Mouse (Mus musculus): ENCODE data around the gene Zfp568. TPM values are rescaled to one million over a fixed set of nuclear protein-coding genes. Genes with fewer than 3 reads are reported as not detected.

Zfp568 gene
- polyA plus RNA-seq (2014; fragmentation: Illumina TruSeq; extraction: RNeasy Lipid Tissue Mini Kit (QIAGEN cat#74804); ENCODE audit: low read depth, low replicate concordance) = 4.4 TPM

GRCm38 (mm10) chr7:29983690-29984380, at the start of gene Zfp568:
TSS of gene Zfp568 (plus strand) at chr7:29983955.

GRCm38 (mm10) chr7:29953513-29954401, 30.0 kb upstream of the Zfp568 start, which contains the start of gene Zfp74:
TSS of gene Zfp74 (minus strand) at chr7:29954089.

GRCm38 (mm10) chr7:30050882-30051548, 67.3 kb downstream of the Zfp568 start, which contains the start of gene Zfp14:
TSS of gene Zfp14 (minus strand) at chr7:30051380.

GRCm38 (mm10) chr7:30072146-30073028, 88.6 kb downstream of the Zfp568 start, which contains the start of gene Zfp82:
TSS of gene Zfp82 (minus strand) at chr7:30072900.

Other genes with a start within 250 kb of the Zfp568 start
- 6.0 TPM for gene Zfp84, start 215.4 kb upstream of the Zfp568 start, polyA plus RNA-seq (2014; fragmentation: Illumina TruSeq; extraction: RNeasy Lipid Tissue Mini Kit (QIAGEN cat#74804); ENCODE audit: low read depth, low replicate concordance)
- 1.7 TPM for gene Zfp30, start 200.0 kb upstream of the Zfp568 start, polyA plus RNA-seq (2014; fragmentation: Illumina TruSeq; extraction: RNeasy Lipid Tissue Mini Kit (QIAGEN cat#74804); ENCODE audit: low read depth, low replicate concordance)
- 8.4 TPM for gene Zfp790, start 167.8 kb upstream of the Zfp568 start, polyA plus RNA-seq (2014; fragmentation: Illumina TruSeq; extraction: RNeasy Lipid Tissue Mini Kit (QIAGEN cat#74804); ENCODE audit: low read depth, low replicate concordance)
- 0.72 TPM for gene Zfp940, start 130.3 kb upstream of the Zfp568 start, polyA plus RNA-seq (2014; fragmentation: Illumina TruSeq; extraction: RNeasy Lipid Tissue Mini Kit (QIAGEN cat#74804); ENCODE audit: low read depth, low replicate concordance)
- 6.2 TPM for gene Zfp420, start 124.0 kb upstream of the Zfp568 start, polyA plus RNA-seq (2014; fragmentation: Illumina TruSeq; extraction: RNeasy Lipid Tissue Mini Kit (QIAGEN cat#74804); ENCODE audit: low read depth, low replicate concordance)
- gene Zfp27, start 77.4 kb upstream of the Zfp568 start, polyA plus RNA-seq (2014; fragmentation: Illumina TruSeq; extraction: RNeasy Lipid Tissue Mini Kit (QIAGEN cat#74804); ENCODE audit: low read depth, low replicate concordance) = 5.0 TPM
- gene Zfp383, start 75.7 kb upstream of the Zfp568 start, polyA plus RNA-seq (2014; fragmentation: Illumina TruSeq; extraction: RNeasy Lipid Tissue Mini Kit (QIAGEN cat#74804); ENCODE audit: low read depth, low replicate concordance) = 5.9 TPM
- gene Zfp74, start 29.9 kb upstream of the Zfp568 start, polyA plus RNA-seq (2014; fragmentation: Illumina TruSeq; extraction: RNeasy Lipid Tissue Mini Kit (QIAGEN cat#74804); ENCODE audit: low read depth, low replicate concordance) = 7.3 TPM
- gene Zfp14, start 67.4 kb downstream of the Zfp568 start, polyA plus RNA-seq (2014; fragmentation: Illumina TruSeq; extraction: RNeasy Lipid Tissue Mini Kit (QIAGEN cat#74804); ENCODE audit: low read depth, low replicate concordance) = 4.8 TPM
- 0.60 TPM for gene Zfp82, start 88.9 kb downstream of the Zfp568 start, polyA plus RNA-seq (2014; fragmentation: Illumina TruSeq; extraction: RNeasy Lipid Tissue Mini Kit (QIAGEN cat#74804); ENCODE audit: low read depth, low replicate concordance)
- 2.0 TPM for gene Gm26920, start 106.5 kb downstream of the Zfp568 start, polyA plus RNA-seq (2014; fragmentation: Illumina TruSeq; extraction: RNeasy Lipid Tissue Mini Kit (QIAGEN cat#74804); ENCODE audit: low read depth, low replicate concordance)
- 4.6 TPM for gene Zfp566, start 106.6 kb downstream of the Zfp568 start, polyA plus RNA-seq (2014; fragmentation: Illumina TruSeq; extraction: RNeasy Lipid Tissue Mini Kit (QIAGEN cat#74804); ENCODE audit: low read depth, low replicate concordance)
- 33.9 TPM for gene Zfp260, start 110.8 kb downstream of the Zfp568 start, polyA plus RNA-seq (2014; fragmentation: Illumina TruSeq; extraction: RNeasy Lipid Tissue Mini Kit (QIAGEN cat#74804); ENCODE audit: low read depth, low replicate concordance)
- gene Zfp382, start 138.0 kb downstream of the Zfp568 start, polyA plus RNA-seq (2014; fragmentation: Illumina TruSeq; extraction: RNeasy Lipid Tissue Mini Kit (QIAGEN cat#74804); ENCODE audit: low read depth, low replicate concordance) = 0.92 TPM
- gene Zfp146, start 185.8 kb downstream of the Zfp568 start, polyA plus RNA-seq (2014; fragmentation: Illumina TruSeq; extraction: RNeasy Lipid Tissue Mini Kit (QIAGEN cat#74804); ENCODE audit: low read depth, low replicate concordance) = 33.8 TPM
- 10.2 TPM for gene Cox7a1, start 200.2 kb downstream of the Zfp568 start, polyA plus RNA-seq (2014; fragmentation: Illumina TruSeq; extraction: RNeasy Lipid Tissue Mini Kit (QIAGEN cat#74804); ENCODE audit: low read depth, low replicate concordance)
- 381 TPM for gene Capns1, start 214.9 kb downstream of the Zfp568 start, polyA plus RNA-seq (2014; fragmentation: Illumina TruSeq; extraction: RNeasy Lipid Tissue Mini Kit (QIAGEN cat#74804); ENCODE audit: low read depth, low replicate concordance)
- 55.6 TPM for gene Polr2i, start 248.0 kb downstream of the Zfp568 start, polyA plus RNA-seq (2014; fragmentation: Illumina TruSeq; extraction: RNeasy Lipid Tissue Mini Kit (QIAGEN cat#74804); ENCODE audit: low read depth, low replicate concordance)
- 75.0 TPM for gene Tbcb, start 248.3 kb downstream of the Zfp568 start, polyA plus RNA-seq (2014; fragmentation: Illumina TruSeq; extraction: RNeasy Lipid Tissue Mini Kit (QIAGEN cat#74804); ENCODE audit: low read depth, low replicate concordance)